Mouse (Mus musculus): ENCODE results near the gene Agap1. TPM values are rescaled to one million over a fixed set of nuclear protein-coding genes. Genes with fewer than 3 reads are reported as not detected.
A peak's percentile ranks its signal among the peaks of the same experiment; 100 is the strongest.

Agap1 gene
- polyA plus RNA-seq, 1 experiment from 2014 or later, result 89.6 TPM

DNA sequence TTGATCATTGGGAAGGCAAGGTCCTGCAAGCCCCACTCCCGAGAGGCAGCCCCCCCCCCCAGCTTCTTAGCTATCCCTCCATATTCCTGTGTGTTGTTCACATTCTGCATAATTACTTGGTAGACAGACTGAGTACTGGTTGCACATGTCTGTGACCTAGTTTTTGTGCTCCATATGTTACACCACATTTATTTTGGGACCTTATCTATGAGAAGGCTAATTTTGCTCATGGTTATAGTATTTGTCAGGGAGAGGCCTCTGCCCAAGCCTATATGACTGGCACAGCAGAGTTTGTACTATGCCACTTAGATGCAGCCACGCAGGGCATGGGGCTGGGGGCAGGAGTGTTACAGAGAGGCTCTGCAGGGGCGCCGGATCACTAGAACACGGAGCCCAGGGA is 144.3 kb downstream of the Agap1 start:
- Histone ChIP-seq H3K9me3 (ENCODE audit: control insufficient read depth, low read length) (no peaks in the 10 kb centered on the region), H3K4me2 (ENCODE audit: low read length) (no peak overlapping the region), H3K27me3 (ENCODE audit: control insufficient read depth, insufficient read depth, low read length) (no peaks in the 10 kb centered on the region), H3K4me1 (ENCODE audit: control insufficient read depth, insufficient read depth, low read length) (peaks cover 31% of the 10 kb centered on the region), H3K27ac (replicated peaks; ENCODE audit: low read depth, low read length) (no peak overlapping the region), H3K9ac (replicated peaks; ENCODE audit: low read length) (no peak overlapping the region), H3K36me3 (ENCODE audit: control insufficient read depth, insufficient read depth, low read length) (no peaks in the 10 kb centered on the region), H3K4me3 (replicated peaks; ENCODE audit: low read depth, low read length) (no peak overlapping the region)
- no peak for DNase-seq
- ATAC-seq (ENCODE audit: low FRiP score, low TSS enrichment), result no peak
- WGBS, result 86% methylated on average over 5 of the region's 5 CpGs

DNA sequence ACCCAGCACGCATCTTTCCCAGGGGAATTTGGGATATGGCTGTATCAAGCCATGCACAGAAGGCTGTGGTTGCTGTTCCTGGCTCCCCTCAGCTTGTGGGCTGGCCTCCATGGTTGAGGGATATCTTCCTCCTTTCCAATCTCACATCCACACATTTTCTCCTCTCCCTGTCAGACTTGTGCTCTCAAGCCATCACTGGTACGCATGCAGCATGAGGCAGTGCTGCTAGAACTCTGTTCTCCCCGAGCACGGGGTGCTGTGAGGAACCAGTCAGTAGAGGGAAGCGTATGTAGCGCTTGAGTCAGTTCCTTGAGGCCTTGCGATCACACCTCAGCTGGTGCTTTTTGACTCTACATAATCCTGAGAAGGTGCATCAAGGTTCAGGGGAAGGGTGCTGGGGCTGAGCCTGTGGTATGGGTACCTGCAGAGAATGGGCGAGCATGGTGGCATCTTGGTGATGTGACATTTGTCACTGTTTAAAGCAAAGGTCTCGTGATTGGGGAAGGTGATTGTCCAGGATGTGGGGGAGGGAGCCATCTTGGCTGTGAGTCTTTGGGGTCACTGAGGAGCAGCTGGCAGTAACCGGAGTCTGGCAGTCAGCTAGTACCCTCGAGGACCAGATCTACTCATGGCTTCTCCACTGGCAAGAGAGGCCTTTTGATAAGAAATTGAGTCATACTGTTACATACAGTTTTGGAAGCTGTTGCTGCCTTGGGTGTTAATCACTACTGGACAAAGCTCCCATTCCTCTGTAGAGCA is 145.6 kb downstream of the Agap1 start:
- DNase-seq, result no peak
- Histone ChIP-seq H3K27ac (replicated peaks; ENCODE audit: low read depth, low read length) (no peak overlapping the region), H3K9me3 (ENCODE audit: control insufficient read depth, low read length) (no peaks in the 10 kb centered on the region), H3K4me1 (ENCODE audit: control insufficient read depth, insufficient read depth, low read length) (peaks cover 31% of the 10 kb centered on the region), H3K4me2 (ENCODE audit: low read length) (no peak overlapping the region), H3K9ac (replicated peaks; ENCODE audit: low read length) (no peak overlapping the region), H3K27me3 (ENCODE audit: control insufficient read depth, insufficient read depth, low read length) (no peaks in the 10 kb centered on the region), H3K36me3 (ENCODE audit: control insufficient read depth, insufficient read depth, low read length) (no peaks in the 10 kb centered on the region), H3K4me3 (replicated peaks; ENCODE audit: low read depth, low read length) (no peak overlapping the region)
- no peak for ATAC-seq (ENCODE audit: low FRiP score, low TSS enrichment)
- WGBS, result 79% methylated on average over 11 of the region's 11 CpGs

DNA sequence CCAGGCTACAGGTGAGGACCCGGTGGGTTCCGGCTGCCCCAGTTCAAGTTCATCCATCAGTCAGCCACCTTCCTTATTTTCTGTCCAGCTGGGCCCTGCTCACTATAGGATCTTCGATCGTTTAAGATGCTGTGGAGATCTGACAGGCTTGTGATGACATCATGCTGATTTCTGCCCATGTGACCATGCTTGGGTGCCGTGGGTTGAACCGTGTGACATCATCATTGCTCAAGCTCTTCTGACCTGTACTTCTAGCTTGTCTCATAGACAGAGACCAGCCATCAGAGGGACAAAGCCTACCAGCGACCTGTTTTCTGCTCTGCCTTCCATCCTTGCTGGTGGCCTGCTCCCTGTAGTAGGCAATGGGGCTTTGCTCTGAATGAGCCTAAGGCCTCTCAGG is 146.7 kb downstream of the Agap1 start:
- Histone ChIP-seq H3K27ac (replicated peaks; ENCODE audit: low read depth, low read length) (no peak overlapping the region), H3K9me3 (ENCODE audit: control insufficient read depth, low read length) (no peaks in the 10 kb centered on the region), H3K4me1 (ENCODE audit: control insufficient read depth, insufficient read depth, low read length) (peaks cover 31% of the 10 kb centered on the region), H3K27me3 (ENCODE audit: control insufficient read depth, insufficient read depth, low read length) (no peaks in the 10 kb centered on the region), H3K4me2 (ENCODE audit: low read length) (no peak overlapping the region), H3K9ac (replicated peaks; ENCODE audit: low read length) (no peak overlapping the region), H3K36me3 (ENCODE audit: control insufficient read depth, insufficient read depth, low read length) (peaks cover 7% of the 10 kb centered on the region), H3K4me3 (replicated peaks; ENCODE audit: low read depth, low read length) (no peak overlapping the region)
- ATAC-seq (ENCODE audit: low FRiP score, low TSS enrichment) (no peak), DNase-seq (no peak)
- WGBS, result 91% methylated on average over 7 of the region's 7 CpGs

DNA sequence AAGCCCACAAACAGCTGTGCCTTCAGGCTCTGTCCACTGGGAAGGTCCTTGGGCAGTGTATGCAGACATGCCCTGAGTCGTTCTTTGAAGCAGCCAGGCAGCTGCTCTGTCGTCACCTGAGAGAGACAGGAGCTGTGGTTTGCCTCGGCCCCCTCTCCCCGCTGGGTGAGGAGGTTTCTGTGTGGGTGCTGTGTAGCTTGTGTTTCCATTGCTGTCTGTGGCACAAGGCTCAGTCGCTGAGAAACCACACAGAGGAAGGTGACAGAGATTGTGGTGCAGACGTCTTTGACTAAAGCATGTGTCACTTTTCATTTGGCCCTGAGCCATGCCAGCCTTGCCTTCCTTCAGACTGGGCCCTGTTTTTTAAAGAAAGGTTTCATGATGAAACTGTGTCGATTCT is 148.3 kb downstream of the Agap1 start:
- Histone ChIP-seq H3K4me3 (replicated peaks; ENCODE audit: low read depth, low read length) (no peak overlapping the region), H3K27me3 (ENCODE audit: control insufficient read depth, insufficient read depth, low read length) (no peaks in the 10 kb centered on the region), H3K27ac (replicated peaks; ENCODE audit: low read depth, low read length) (no peak overlapping the region), H3K4me2 (ENCODE audit: low read length) (no peak overlapping the region), H3K36me3 (ENCODE audit: control insufficient read depth, insufficient read depth, low read length) (peaks cover 14% of the 10 kb centered on the region), H3K9me3 (ENCODE audit: control insufficient read depth, low read length) (no peaks in the 10 kb centered on the region), H3K4me1 (ENCODE audit: control insufficient read depth, insufficient read depth, low read length) (peaks cover 37% of the 10 kb centered on the region), H3K9ac (replicated peaks; ENCODE audit: low read length) (no peak overlapping the region)
- WGBS, result 48% methylated on average over 7 of the region's 7 CpGs
- DNase-seq (no peak), ATAC-seq (ENCODE audit: low FRiP score, low TSS enrichment) (no peak)

DNA sequence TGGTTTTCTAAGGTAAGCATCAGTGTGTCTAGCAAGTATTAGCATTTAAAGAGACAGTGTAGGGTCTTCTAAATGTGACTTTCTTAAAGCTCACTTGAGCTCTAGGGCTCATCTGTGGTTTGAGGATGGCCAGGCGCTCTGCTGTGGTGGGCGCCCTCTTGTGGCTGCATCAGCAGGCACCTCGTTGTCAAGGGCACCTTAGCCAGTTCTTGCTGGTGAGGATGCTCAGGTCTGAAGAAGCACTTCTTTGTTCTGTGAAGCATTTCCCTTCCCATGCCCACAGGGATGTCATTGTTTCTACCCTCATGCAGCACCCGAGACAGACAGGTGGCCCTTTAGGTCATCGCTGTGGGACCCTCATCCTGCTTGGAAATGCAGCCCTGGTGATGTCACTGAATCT is 152.0 kb downstream of the Agap1 start:
- Histone ChIP-seq H3K4me2 (ENCODE audit: low read length) (no peak overlapping the region), H3K9ac (replicated peaks; ENCODE audit: low read length) (no peak overlapping the region), H3K27me3 (ENCODE audit: control insufficient read depth, insufficient read depth, low read length) (no peaks in the 10 kb centered on the region), H3K27ac (replicated peaks; ENCODE audit: low read depth, low read length) (peak overlapping the region; percentile 66), H3K9me3 (ENCODE audit: control insufficient read depth, low read length) (no peaks in the 10 kb centered on the region), H3K36me3 (ENCODE audit: control insufficient read depth, insufficient read depth, low read length) (peaks cover 38% of the 10 kb centered on the region), H3K4me1 (ENCODE audit: control insufficient read depth, insufficient read depth, low read length) (peaks cover 13% of the 10 kb centered on the region), H3K4me3 (replicated peaks; ENCODE audit: low read depth, low read length) (no peak overlapping the region)
- WGBS, result 38% methylated on average over 5 of the region's 5 CpGs
- peak; percentile 87 for DNase-seq
- ATAC-seq (ENCODE audit: low FRiP score, low TSS enrichment), result 0 out of 2 replicates have a peak, but pooled peaks have one; percentile 43

DNA sequence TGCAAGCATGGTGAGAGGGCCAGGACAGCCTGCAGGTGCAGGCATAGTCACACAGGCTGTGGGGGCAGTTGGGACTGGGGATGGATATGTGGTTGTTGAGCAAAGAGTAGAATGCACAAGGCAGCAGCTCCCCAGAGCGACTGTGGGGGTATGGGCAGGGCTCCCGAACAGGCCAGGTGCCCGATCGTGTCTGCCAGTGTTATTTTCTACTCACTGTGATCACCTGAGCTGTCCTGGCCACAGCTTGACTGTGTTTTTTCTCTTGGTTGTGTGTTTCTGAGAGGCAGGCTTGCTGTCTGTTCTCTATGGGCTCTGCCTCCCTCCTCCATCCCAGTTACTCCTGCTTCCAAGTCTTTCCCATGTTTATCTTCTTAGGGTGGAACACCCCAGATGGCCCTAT is 154.2 kb downstream of the Agap1 start:
- ATAC-seq (ENCODE audit: low FRiP score, low TSS enrichment) (no peak), DNase-seq (no peak)
- Histone ChIP-seq H3K9me3 (ENCODE audit: control insufficient read depth, low read length) (no peaks in the 10 kb centered on the region), H3K4me3 (replicated peaks; ENCODE audit: low read depth, low read length) (no peak overlapping the region), H3K36me3 (ENCODE audit: control insufficient read depth, insufficient read depth, low read length) (peaks cover 43% of the 10 kb centered on the region), H3K4me1 (ENCODE audit: control insufficient read depth, insufficient read depth, low read length) (peaks cover 11% of the 10 kb centered on the region), H3K27me3 (ENCODE audit: control insufficient read depth, insufficient read depth, low read length) (no peaks in the 10 kb centered on the region), H3K4me2 (ENCODE audit: low read length) (no peak overlapping the region), H3K27ac (replicated peaks; ENCODE audit: low read depth, low read length) (no peak overlapping the region), H3K9ac (replicated peaks; ENCODE audit: low read length) (no peak overlapping the region)
- 94% methylated on average over 4 of the region's 4 CpGs for WGBS

DNA sequence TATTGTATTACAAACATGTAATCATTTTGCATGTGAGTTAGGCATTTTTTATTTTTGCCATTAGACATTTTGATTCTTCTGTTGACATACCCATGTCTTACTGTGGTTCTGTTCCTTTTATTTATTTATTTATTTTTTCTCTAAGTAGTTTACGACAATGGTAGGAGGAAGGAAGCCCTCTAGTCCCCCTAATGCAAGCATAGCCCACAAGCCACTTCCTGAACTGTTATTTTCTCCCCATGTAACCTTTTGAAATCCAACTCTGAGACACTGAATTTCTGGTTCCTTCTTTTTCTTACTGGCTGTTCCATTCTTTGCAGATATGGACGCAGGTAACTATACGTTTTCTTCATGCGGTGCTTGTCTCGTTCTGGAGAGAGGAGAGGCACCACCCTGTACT is 155.4 kb downstream of the Agap1 start:
- DNase-seq (no peak), ATAC-seq (ENCODE audit: low FRiP score, low TSS enrichment) (no peak)
- Histone ChIP-seq H3K27me3 (ENCODE audit: control insufficient read depth, insufficient read depth, low read length) (no peaks in the 10 kb centered on the region), H3K4me1 (ENCODE audit: control insufficient read depth, insufficient read depth, low read length) (peaks cover 11% of the 10 kb centered on the region), H3K4me3 (replicated peaks; ENCODE audit: low read depth, low read length) (no peak overlapping the region), H3K9ac (replicated peaks; ENCODE audit: low read length) (no peak overlapping the region), H3K4me2 (ENCODE audit: low read length) (no peak overlapping the region), H3K9me3 (ENCODE audit: control insufficient read depth, low read length) (no peaks in the 10 kb centered on the region), H3K36me3 (ENCODE audit: control insufficient read depth, insufficient read depth, low read length) (peaks cover 52% of the 10 kb centered on the region), H3K27ac (replicated peaks; ENCODE audit: low read depth, low read length) (no peak overlapping the region)
- WGBS, result 96% methylated on average over 5 of the region's 5 CpGs

DNA sequence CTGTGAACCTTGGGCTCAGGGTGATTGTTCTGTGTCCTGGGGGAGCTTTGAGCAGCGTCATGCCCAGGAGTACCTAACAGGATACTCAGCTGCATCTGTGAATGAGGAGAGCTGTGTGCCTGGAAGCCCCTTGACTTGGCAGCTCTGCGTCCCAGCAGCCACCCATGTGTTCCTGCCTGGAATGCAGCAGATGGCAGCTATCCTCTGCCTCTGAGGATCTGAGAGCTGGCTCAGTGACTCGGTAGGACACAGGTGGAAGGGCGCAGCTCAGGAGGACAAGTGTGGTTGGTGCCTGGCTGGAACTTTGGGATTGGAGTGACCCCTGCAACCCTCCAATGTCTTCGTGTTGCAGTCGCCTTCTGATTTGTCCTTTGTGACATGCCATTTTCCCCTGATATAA is 156.9 kb downstream of the Agap1 start:
- no peak overlapping the region for H3K4me2 ChIP-seq (ENCODE audit: low read length)
- 83% methylated on average over 6 of the region's 6 CpGs for WGBS
- H3K4me3 ChIP-seq (replicated peaks; ENCODE audit: low read depth, low read length), result no peak overlapping the region
- DNase-seq (no peak), ATAC-seq (ENCODE audit: low FRiP score, low TSS enrichment) (no peak)
- H3K27ac ChIP-seq (replicated peaks; ENCODE audit: low read depth, low read length), result no peak overlapping the region
- H3K4me1 ChIP-seq (ENCODE audit: control insufficient read depth, insufficient read depth, low read length), result peaks cover 11% of the 10 kb centered on the region
- no peaks in the 10 kb centered on the region for H3K27me3 ChIP-seq (ENCODE audit: control insufficient read depth, insufficient read depth, low read length)
- H3K9ac ChIP-seq (replicated peaks; ENCODE audit: low read length), result no peak overlapping the region
- H3K36me3 ChIP-seq (ENCODE audit: control insufficient read depth, insufficient read depth, low read length), result peaks cover 46% of the 10 kb centered on the region
- no peaks in the 10 kb centered on the region for H3K9me3 ChIP-seq (ENCODE audit: control insufficient read depth, low read length)

DNA sequence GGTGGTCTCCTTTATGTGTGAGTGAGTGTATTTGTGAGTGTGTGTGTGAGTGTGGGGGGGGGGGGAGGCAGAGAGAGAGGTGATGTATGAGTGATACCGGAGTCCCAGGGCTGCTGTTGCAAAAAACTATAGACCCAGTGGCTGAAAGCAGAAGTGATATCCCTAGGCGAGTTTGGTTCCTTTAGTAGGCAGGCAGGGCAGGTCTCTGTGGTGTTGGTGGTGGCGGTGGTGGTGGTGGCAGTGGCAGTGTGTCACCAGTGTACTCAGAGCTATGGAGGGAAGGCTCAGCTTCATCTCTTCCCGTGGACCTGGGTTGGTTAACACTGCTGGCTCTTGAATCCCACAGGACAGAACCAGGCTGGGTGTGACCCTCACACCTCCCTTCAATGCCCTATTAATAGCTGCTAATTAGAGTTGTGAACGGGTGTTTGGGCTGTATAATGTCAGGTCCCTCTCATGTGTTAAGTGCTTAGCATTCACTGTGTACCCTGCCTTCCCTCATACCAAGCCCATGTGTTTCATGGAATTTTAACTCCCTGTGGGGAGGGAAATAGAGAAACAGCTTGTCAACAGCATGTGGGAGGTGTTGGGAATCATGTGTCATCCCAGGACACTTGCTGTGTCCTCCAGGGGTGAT is 158.7 kb downstream of the Agap1 start:
- Histone ChIP-seq H3K4me1 (ENCODE audit: control insufficient read depth, insufficient read depth, low read length) (0 out of 2 replicates have a peak, but pooled peaks cover under 1% of the 10 kb centered on the region), H3K9ac (replicated peaks; ENCODE audit: low read length) (no peak overlapping the region), H3K27ac (replicated peaks; ENCODE audit: low read depth, low read length) (no peak overlapping the region), H3K27me3 (ENCODE audit: control insufficient read depth, insufficient read depth, low read length) (no peaks in the 10 kb centered on the region), H3K9me3 (ENCODE audit: control insufficient read depth, low read length) (no peaks in the 10 kb centered on the region), H3K4me2 (ENCODE audit: low read length) (no peak overlapping the region), H3K36me3 (ENCODE audit: control insufficient read depth, insufficient read depth, low read length) (peaks cover 42% of the 10 kb centered on the region), H3K4me3 (replicated peaks; ENCODE audit: low read depth, low read length) (no peak overlapping the region)
- DNase-seq (no peak), ATAC-seq (ENCODE audit: low FRiP score, low TSS enrichment) (no peak)
- WGBS, result 78% methylated on average over 5 of the region's 5 CpGs

All from midbrain, embryonic 14.5 days (tissue).